Mouse (Mus musculus) 3134 (cell line): Measurements from ENCODE around the gene Ift172.
A peak's percentile ranks its signal among the peaks of the same experiment; 100 is the strongest.

Experiments
- DNase-seq: peaks from one replicate; pipeline ENCODE4 v3.0.0-alpha.2; 2011; ENCODE audit warnings: low spot score; ENCODE audit not compliant: insufficient read length; ENCODE audit errors: extremely low read depth

Ift172 gene

GRCm38 (mm10) chr5:31266101-31266500 lies 24.8 kb downstream of the Ift172 start:
- no peak for DNase-seq

GRCm38 (mm10) chr5:31257616-31258015 lies 33.3 kb downstream of the Ift172 start:
- no peak for DNase-seq

- no peak for DNase-seq
Measured at GRCm38 (mm10) chr5:31255971-31256370, 34.9 kb downstream of the Ift172 start.

DNA sequence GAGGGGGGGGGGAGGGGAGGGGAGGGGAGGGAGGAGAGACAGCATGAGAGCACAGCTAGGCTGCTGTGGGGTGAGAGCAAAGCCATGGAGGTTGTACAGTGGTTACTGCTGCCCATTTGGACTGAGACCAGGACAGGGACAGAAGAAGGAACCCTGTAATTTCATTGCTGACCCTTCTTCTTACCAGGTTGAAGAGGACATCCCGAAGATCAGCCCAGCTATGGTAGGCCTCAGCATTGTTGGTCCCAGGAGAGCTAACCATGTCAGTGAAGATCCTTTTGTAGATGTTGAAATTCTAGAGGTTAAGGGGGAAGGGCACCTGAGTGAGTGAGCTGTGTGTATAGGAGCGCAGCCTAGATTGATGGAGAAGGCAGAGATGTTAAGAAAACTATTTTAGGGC lies 35.5 kb downstream of the Ift172 start:
- DNase-seq = no peak

GRCm38 (mm10) chr5:31254901-31255300 lies 36.0 kb downstream of the Ift172 start:
- DNase-seq = no peak

GRCm38 (mm10) chr5:31254452-31254851 lies 36.5 kb downstream of the Ift172 start:
- no peak for DNase-seq

GRCm38 (mm10) chr5:31253806-31254205 lies 37.1 kb downstream of the Ift172 start:
- DNase-seq = no peak

GRCm38 (mm10) chr5:31252795-31253545 lies 37.9 kb downstream of the Ift172 start:
- no peak for DNase-seq

- DNase-seq = no peak
Measured at GRCm38 (mm10) chr5:31252151-31252550, 38.8 kb downstream of the Ift172 start.

GRCm38 (mm10) chr5:31251541-31252101 lies 39.3 kb downstream of the Ift172 start, which contains the start of gene Krtcap3:
Gene Krtcap3, plus strand, starts transcription at chr5:31251691.
- DNase-seq = peak; percentile 22

DNA sequence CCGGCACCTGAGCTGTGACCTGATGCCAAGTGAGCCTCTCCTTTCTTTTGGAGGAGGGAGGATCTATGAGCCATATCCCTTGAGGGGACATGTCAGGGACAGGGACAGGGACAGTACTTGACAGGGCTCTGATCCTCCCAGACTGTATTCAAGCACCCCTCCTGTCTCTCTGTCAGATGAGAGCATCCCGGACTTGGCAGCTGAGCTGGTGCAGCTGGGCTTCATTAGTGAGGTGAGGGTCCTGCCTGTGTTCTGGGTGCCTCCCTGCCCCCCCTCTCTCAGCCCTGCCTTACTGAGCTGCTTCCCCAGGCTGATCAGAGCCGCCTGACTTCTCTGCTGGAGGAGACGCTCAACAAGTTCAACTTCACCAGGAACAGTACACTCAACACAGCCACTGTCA lies 40.2 kb downstream of the Ift172 start:
- DNase-seq = no peak

DNA sequence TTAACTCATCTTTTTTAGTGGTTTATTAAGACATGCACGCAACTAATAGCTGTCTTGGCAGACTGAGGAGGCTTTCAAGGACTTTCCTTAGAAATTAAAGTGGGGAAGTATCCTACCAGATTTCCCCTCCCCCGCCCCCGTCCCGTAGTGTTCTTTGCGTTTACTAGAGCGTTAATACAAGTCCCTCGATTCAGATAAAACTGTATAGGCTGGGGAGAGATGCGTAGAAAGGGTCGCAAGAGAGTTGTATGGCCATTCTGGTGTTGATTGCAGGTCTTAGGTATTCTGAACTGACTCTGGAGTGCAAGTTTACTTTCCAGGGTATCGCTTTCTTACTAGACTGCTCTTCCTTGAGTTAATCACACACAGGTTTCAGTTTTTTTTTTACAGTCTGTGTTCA lies 48.7 kb downstream of the Ift172 start:
- no peak for DNase-seq

DNA sequence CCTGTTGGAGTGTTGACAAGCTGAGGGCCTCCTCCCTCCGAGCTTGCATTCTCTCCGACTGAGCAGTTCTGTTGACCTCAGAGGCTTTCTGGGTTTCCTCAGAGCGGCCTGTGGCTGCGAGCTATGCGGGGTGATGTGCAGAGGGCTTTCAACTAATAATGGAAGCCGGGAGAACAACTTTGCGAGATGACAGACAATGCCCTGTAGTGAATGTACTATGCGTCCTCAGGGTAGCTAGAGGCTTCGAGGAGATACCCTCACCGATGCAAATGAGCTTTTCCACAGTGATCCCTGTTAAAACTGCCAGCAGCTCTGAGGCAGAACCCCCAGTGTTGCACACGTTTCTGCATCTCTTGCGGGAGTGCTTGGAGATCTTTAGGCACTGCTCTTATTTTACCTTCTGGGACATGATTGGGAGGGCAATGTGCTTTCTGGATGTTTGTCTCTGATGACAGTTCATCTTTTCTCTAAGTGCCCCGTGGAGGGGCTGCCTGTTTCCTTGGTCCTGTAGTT lies 49.3 kb downstream of the Ift172 start:
- DNase-seq = no peak

- DNase-seq = peak; percentile 95
Measured at GRCm38 (mm10) chr5:31240637-31241521, 50.0 kb downstream of the Ift172 start, which contains the start of the genes Nrbp1 and Gm9970. Gene Nrbp1, plus strand, starts transcription at chr5:31240864. Gene Gm9970, minus strand, starts transcription at chr5:31241232.

DNA sequence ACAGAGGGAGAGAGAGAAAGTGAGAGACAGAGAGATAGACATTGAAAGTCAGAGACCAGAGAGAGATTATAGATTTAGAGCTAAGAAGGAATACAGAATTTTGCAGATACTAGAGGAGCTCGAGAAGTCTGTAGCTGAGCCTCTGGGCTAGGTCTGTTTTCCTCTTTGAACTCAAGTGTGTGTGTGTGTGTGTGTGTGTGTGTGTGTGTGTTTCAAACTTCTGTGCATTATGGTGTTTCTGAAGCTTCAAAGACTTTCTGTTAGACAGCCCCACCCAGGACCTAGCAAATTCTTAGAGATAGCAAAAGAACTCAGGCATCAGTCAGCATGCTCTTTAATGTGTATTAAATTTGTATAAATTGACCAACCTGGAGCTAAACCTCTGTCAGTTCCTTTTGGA lies 64.3 kb downstream of the Ift172 start:
- DNase-seq = no peak

DNA sequence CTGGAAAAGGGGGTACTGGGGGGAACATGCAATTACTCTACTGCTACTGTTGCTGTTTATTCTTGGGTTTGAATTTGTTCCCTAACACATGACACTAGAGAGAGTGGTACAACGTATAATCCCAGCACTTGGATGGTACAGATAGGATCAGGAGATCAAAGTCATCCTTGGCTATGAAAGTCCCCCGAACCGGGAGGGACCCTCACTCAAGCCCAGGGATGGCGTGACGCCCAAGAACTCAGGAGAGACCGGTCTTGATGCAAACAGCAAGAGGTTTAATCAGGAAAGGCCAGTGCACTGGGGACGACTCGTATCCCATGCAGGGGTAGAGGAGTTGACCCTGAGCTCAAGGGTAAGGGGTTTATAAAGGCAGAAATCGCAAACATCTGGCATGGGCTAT lies 68.2 kb downstream of the Ift172 start:
- no peak for DNase-seq

GRCm38 (mm10) chr5:31221304-31221945 lies 69.5 kb downstream of the Ift172 start:
- peak; percentile 24 for DNase-seq

- DNase-seq = peak; percentile 96
Measured at GRCm38 (mm10) chr5:31220448-31221303, 70.2 kb downstream of the Ift172 start, which contains the start of gene Ppm1g. Gene Ppm1g, minus strand, starts transcription at chr5:31220687.

DNA sequence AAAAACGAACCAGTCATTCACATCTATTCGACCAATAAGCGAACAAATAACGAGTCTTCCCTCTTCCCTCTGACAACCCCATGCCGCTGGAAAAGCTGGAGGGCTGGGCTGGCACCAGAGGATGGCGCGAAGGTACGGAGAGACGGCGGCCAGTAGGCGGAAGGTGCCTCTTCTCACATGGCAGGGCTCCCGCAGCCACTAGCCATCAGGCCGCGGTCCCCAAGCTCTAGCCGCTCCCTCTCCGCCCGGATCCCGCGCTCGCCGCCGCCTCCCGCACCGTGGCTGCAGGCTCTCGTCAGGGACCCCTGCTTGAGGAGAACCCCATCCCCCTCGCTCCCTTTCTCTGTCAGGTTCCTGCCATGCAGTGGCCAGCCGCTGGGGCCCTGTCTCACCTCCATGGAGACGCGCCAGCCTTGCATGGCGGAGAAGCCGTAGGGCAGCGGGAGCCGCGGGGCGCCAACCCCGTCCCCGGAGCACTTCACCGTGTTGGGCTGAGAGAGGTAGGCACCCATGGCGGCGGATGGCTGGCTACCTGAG lies 70.9 kb downstream of the Ift172 start:
- DNase-seq = peak; percentile 81
